Mouse (Mus musculus) kidney, adult 18-20 months (tissue): ENCODE measurements at regions not wholly inside any gene's neighbourhood (a gene's known extent, or its start where the extent isn't known, plus 50 kb on each side); places are given as distances from the start of the nearest gene placed in this dataset.

Experiments
- DNase-seq: peaks from one replicate; pipeline ENCODE4 v3.0.0; 2021

- DNase-seq: no peak
Observed at GRCm38 (mm10) chr19:54470034-54470433, 426.1 kb downstream of the Adra2a start.

- DNase-seq: no peak
Observed at GRCm38 (mm10) chr19:54498066-54498465, 454.1 kb downstream of the Adra2a start.

- no peak for DNase-seq
Observed at GRCm38 (mm10) chr19:54533858-54534257, 489.9 kb downstream of the Adra2a start.

GRCm38 (mm10) chr19:54555351-54555750 lies 511.4 kb downstream of the Adra2a start:
- no peak for DNase-seq

DNA sequence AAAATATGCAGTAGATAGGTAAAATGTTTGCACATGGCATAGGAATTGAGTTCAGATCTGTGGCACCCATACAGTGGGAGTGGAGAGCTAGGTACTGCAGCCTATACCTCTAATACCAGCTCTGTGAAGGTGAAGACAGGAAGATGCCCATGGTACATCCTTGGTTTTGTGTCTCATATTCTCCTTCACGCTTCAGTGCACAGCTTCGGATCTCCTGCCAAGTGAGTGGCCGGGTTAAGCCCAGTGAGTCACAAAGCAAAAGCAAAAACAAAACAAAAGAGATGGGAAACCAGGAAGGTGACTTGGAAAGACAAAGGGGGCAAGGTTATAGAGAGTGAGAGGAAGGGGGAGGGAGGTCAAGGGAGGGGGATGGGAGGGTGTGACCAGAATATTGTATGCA lies 514.0 kb downstream of the Adra2a start:
- DNase-seq: no peak

DNA sequence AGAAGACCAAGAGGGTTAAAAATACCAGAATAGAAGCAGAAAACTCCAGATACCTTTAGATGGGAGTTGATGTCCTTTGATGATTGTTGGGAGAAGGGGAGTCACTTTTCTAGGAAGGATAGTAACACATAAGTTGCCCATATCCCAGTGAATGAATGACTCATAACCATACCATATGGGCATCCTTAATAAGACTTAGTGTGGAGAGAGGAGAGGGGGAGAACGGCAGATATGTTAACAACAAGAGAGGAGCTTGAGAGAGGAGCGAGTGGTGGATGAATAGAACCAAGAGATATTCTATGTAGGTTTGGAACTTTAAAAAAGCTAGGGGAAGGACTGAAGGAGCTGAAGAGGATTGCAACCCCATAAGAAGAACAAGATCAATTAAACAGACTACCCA lies 539.6 kb downstream of the Adra2a start:
- DNase-seq: no peak

DNA sequence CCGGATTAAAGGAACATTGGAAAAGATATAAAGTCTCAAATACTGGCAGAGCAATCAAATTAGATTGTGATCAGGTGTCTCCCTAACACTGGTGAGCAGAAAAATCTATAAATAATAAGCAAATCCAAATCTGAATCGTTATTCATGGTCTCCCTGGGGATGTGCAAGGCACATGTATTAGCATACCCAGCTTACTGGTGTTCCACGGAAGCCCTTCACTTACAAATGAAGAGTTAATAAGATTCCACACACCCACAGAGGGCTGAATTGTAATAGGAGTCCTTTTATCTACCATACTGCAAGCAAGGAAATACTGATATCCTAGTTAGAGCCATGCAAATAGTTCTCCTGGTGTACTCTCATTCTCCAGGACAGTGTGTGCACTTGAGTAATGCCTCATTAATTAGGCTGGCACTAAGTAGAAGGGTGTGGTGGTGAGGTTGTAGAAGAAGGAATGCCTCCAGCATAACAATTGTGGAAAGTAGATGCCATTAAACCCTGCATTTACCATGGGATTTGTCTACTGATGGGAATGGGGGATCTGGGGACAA lies 540.8 kb downstream of the Adra2a start:
- DNase-seq: no peak

DNA sequence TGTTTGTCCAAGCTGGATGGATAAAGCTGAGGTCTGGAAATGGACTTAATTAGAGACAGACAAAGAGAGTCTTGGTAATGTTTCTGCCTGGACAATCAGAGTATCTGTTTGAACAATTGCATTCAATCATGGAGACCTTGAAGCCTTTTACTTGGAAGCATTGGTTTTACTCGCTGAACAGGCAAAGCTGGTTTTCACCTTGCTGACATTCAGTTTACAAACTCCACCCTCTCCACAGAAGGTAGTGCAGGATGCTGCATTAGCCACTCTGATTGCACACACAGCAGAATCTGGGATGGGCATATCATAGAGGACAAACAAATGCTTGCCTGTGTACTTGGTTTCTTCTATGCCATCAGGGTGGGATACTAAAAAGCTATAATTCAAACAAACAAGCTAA lies 541.4 kb downstream of the Adra2a start:
- no peak for DNase-seq

DNA sequence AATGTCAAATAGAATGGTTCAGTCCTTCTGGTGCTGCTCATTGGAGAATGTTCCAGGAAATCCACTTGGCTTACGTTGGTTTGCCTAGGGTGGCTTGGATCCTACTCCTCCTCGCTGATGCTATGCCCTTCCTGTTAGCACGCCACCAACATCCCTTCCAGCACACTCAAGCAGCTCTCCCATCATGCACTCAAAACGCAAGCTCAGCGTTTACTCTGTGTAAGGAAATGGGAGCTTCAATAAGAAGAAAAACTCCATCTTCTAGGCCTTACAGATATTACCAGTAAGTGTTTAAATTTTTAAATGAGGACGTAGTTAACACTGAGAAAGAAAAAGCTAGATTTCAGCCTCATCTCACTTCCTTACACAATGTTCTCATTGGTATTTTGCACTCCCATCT lies 523.7 kb downstream of the Gpam start:
- no peak for DNase-seq

GRCm38 (mm10) chr19:54605346-54605745 lies 521.7 kb downstream of the Gpam start:
- no peak for DNase-seq

- DNase-seq: no peak
Observed at GRCm38 (mm10) chr19:54616924-54617323, 510.1 kb downstream of the Gpam start.
